Mouse (Mus musculus) adrenal gland, adult 18-20 months (tissue): ENCODE measurements at regions not wholly inside any gene's neighbourhood (a gene's known extent, or its start where the extent isn't known, plus 50 kb on each side); places are given as distances from the start of the nearest gene placed in this dataset.
"Not testable (repeated sequence)": the region's sequence is repeated elsewhere in the genome, so short reads cannot be mapped to it uniquely, and the experiment has no call there.

ENCODE experiments used
- DNase-seq, 2 experiments: peaks; one replicate each; pipeline ENCODE4 v3.0.0; 2021 to 2022; ENCODE audit warnings: low spot score in 2 of 2

DNA sequence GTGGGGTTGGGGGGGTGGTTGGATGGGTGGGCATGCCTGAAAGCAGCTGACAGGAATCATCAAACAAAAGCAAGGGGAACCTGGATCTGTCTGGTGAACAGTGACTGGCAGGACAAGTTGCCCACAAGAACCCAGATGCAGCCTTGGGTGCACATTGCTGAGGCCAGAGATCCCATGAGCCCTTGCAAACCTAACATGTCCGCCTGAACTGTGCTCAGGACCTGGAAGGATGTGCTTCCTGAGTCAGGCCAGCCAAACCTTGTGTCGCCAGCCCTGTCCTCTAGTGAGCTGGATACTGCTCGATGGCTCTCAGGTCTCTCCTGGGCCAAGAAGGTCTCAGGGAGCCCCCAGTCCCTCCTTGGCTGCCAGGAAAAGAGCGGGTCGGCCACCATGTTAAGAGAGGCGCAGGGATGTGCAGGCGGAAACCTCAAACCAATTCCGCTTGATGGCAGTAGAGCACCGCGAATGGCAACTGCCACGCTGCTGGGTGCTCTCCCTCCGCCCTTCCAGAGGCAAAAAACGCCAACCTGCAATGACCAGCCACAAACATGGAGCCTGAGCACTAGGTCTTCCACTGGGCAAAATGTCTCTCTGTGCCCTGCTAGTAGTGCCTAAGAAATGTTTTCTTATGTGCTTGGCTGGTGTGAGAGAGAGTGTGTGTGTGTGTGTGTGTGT, 140.2 kb downstream of the Pls3 start:
- DNase-seq, result peak in 1 of 2 experiments; percentile 49

DNA sequence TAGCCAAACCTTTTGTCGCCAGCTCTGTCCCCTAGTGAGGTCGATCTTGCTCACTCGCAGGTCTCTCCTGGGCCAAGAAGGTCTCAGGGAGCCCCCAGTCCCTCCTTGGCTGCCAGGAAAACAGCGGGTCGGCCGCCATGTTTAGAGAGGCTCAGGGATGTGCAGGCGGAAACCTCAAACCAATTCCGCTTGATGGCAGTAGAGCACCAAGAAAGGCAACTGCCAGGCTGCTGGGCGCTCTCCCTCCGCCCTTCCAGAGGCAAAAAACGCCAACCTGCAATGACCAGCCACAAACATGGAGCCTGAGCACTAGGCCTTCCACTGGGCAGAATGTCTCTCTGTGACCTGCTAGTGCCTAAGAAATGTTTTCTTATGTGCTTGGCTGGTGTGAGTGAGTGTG, 141.3 kb downstream of the Pls3 start:
- peak in 1 of 2 experiments; percentile 77 for DNase-seq

- DNase-seq, result peak in 1 of 2 experiments; percentile 40
Measured at GRCm38 (mm10) chrX:75729791-75730190, 145.2 kb downstream of the Pls3 start.

GRCm38 (mm10) chrX:75728507-75728906, 146.5 kb downstream of the Pls3 start:
- DNase-seq, result peak in 1 of 2 experiments; percentile 45

GRCm38 (mm10) chrX:75723542-75723941, 145.5 kb upstream of the Rab39b start:
- not testable (repeated sequence) for DNase-seq

DNA sequence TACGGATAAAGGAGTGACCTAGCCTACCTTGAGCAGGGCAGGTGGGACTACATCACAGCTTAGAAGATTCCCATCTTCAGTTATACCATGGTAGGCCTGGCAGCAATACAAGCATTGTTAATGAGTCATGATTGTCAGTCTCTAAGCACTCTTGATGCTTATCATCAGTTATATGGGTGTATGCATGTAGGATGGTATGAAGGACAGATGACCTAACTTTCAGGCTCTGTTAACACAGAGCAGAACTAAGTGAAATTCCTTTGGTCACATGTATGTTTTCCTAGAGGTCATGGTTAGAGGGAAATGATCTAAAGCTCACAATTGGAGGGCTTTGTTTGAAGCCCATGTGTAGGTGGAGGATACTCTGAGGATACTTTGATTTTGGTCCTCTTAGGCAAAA, 121.9 kb upstream of the Rab39b start:
- DNase-seq, result no peak

- DNase-seq, result not testable (repeated sequence)
Measured at GRCm38 (mm10) chrX:75675271-75675670, 97.2 kb upstream of the Rab39b start.

- peak; percentile 81 to 82 for DNase-seq
Measured at GRCm38 (mm10) chrX:75673920-75674665, 96.1 kb upstream of the Rab39b start.

DNA sequence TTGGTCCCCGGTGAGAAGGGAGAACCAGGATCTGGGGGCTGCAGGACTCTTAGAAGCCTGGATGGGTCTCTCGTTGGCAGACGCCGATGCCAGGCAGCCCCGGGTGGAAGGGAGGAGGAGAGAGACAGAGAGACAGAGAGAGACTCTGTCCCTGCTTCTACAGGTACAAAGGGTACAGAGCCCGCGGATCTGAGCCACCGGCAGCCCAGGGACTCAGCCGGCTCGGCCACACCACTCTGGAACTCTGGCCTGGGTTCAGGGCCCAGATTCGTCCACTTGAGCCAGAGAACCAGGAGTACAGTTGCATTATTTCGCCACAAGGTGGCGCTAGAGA, 95.5 kb upstream of the Rab39b start:
- no peak for DNase-seq

DNA sequence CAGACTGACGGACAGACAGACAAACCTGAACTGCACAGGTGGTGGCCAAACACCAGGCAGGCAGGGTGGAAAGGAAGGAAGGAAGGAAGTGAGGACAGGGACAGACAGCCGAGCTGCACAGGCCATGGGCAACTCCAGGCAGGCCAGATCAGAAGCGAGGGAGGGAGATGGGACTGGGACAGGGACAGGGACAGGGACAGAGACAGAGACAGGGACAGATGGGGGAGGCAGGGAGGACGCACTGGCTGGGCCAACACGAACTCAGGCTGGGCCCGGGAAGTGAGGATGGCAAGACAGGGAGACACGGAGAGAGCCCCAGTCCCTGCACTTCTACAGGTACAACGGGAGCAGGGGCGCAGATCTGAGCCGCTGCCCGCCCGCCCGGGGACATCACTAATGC, 94.9 kb upstream of the Rab39b start:
- peak; percentile 2 to 26 for DNase-seq

- no peak for DNase-seq
Measured at GRCm38 (mm10) chrX:75667636-75668035, 89.6 kb upstream of the Rab39b start.

GRCm38 (mm10) chrX:75643402-75643801, 65.4 kb upstream of the Rab39b start:
- DNase-seq, result no peak
